Mouse (Mus musculus) erythroblast, adult 5-6 weeks (primary cell): ENCODE data around the gene Mapk3. TPM values are rescaled to one million over a fixed set of nuclear protein-coding genes. Genes with fewer than 3 reads are reported as not detected.

Source experiments
- ATAC-seq: replicated peaks from 2 replicates; pipeline ENCODE4 v1.8.0; 2016; ENCODE audit warnings: moderate number of reproducible peaks, mild to moderate bottlenecking, moderate TSS enrichment, inconsistent platforms; ENCODE audit not compliant: poor library complexity, low FRiP score, severe bottlenecking
- total RNA-seq, 2 experiments: library from RNA; stranded (forward) in 1 of 2; stranded (reverse) in 1 of 2; fragments of 150-400 nt in 1 of 2; fragments of 200-764, 138-1000 nt in 1 of 2; gene quantifications; 2 replicates each; pipeline versions ENCODE4 v1.2.3 to v1.2.4; 2015 to 2017; ENCODE audit warnings: low replicate concordance in 2 of 2

The Mapk3 gene
- total RNA-seq, 2 experiments from 2014 or later = 19.4 to 46.1 TPM

GRCm38 (mm10) chr7:126779983-126780970 is 20.9 kb downstream of the Mapk3 start:
- ATAC-seq = peak; percentile 52

DNA sequence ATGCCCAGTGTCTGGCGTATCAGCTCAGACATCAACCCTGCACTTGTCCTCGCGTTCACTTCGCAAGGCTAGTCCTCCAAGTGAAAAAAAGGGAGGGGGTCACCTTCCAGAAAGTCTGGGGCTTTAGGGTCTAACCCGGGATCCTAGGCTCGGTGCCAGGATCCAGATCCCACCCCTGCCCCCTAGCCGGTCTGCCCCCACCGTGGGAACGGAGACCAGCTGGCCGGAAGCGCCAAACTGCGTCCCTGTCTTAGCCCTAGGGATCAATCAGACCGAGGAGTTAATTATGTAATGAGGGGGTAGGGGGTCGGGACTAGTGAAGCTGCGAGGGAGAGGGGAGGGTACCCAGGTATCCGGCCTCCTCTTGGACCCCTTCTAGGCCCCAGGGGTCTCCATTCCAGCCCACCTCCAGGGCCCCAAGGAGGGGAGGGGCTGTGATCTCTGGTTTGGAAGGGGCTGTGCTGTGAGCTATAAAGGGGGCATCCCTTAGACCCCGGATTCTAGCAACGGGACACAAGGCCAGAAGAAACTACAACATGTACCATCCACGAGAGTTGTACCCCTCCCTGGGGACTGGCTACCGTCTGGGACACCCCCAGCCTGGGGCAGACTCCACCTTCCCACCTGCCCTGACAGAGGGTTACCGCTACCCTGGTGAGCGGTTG is 21.7 kb downstream of the Mapk3 start, which contains the start of gene Tbx6:
Gene Tbx6 (plus strand): TSS at position 513 of the 665 bp plus-strand sequence.
- ATAC-seq = no peak

DNA sequence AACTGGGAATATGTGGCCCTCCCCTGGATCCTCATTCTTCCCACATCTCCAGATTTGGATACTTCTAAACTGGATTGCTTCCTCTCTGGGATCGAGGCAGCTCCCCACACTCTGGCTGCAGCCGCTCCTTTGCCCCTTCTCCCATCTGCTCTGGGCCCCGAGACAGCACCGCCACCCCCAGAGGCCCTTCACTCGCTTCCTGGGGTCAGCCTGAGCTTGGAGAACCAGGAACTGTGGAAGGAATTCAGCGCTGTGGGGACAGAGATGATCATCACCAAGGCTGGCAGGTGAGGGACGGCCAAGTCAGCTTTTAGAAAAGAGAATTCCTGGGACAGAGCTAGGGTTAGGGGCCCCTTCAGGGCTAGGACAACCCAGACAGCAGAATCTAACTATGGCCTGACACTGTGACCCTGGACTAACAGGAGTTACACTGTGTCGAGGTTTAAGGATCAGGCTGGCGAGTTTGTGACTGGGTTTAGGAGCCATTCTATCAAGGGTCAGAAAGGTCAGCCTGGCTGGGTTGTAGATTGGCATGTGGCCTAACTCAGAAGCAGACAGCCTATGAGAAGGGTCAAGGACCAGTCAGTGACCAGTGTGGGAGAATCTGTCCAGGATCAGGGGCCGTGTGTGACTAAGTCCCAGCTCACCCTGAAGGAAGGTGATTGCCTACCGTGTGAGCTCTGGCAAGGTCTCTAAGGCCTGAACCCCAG is 22.4 kb downstream of the Mapk3 start:
- no peak for ATAC-seq

DNA sequence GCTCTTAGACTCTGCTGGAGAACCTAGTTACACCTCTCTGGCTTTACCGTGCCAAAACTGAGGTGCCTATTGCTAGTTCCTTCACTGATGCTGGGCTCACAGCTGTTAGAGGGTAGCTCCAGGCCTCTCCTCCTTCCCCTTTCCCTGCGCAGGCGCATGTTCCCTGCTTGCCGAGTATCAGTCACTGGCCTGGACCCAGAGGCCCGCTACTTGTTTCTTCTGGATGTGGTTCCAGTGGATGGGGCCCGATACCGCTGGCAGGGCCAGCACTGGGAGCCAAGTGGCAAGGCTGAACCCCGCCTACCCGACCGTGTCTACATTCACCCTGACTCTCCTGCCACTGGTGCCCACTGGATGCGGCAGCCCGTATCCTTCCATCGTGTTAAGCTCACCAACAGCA is 23.3 kb downstream of the Mapk3 start:
- ATAC-seq = no peak

DNA sequence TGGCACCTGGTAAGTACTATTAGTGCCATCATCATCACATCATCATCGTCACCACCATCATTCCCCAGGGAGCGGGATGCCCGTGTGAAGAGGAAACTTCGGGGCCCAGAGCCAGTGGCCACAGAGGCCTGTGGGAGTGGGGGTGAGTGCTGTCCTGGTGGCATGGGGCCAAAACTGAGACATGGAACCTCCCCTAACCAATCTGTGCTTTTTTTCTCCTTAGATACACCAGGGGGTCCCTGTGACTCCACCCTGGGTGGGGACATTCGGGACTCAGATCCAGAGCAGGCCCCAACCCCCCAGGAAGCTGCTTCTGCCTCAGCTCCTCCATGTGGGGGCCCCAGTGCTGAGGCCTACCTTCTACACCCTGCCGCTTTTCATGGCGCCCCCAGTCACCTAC is 25.1 kb downstream of the Mapk3 start:
- no peak for ATAC-seq

GRCm38 (mm10) chr7:126785056-126785455 is 25.7 kb downstream of the Mapk3 start:
- no peak for ATAC-seq

GRCm38 (mm10) chr7:126786142-126786541 is 26.7 kb downstream of the Mapk3 start:
- no peak for ATAC-seq

GRCm38 (mm10) chr7:126789141-126789540 is 29.7 kb downstream of the Mapk3 start:
- ATAC-seq = no peak

DNA sequence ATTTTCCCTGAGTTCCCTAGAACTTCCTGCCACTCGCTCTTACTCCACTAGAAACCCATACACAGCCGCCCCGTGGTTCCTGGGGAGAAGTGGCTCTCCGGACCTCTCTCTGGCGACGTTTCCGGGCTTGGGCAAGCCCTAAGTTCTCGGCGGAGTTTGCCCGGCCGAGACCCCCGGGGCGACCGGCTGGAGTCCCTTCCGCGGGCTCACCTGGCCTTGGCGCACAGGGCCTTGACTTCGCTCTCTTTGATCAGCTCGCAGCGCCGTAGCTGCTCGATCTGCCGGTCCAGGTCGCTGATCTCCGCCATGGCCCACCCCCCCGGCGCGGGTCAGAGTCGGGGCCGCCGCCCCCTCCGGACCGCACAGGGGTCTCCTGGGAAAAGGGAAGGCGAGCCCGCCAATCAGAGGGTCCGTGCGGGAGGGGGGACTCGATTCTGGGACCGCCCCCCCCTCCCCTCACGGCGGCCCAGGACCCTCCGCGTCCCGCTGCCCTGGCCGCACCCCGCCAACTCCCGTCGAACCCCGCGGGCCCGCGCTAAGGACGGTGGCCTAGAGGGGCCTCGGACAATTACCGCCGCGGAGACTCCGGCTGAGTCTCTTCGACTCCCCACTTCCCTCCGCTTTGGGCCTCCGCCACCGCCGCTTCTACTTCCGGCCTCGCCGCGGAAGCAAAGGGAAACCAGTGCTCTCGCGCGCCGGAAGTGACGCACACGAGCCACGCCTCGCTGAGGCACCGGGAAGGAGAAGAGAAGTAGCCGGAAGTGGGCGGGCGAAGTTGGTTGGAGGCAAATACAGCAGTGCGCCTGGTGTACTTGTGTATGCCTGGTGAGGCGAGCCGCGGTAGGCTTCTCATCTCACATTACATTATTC is 32.7 kb downstream of the Mapk3 start, which contains the start of gene Ppp4c:
Gene Ppp4c (minus strand): TSS at position 646 of the 870 bp plus-strand sequence.
- ATAC-seq = peak; percentile 95

DNA sequence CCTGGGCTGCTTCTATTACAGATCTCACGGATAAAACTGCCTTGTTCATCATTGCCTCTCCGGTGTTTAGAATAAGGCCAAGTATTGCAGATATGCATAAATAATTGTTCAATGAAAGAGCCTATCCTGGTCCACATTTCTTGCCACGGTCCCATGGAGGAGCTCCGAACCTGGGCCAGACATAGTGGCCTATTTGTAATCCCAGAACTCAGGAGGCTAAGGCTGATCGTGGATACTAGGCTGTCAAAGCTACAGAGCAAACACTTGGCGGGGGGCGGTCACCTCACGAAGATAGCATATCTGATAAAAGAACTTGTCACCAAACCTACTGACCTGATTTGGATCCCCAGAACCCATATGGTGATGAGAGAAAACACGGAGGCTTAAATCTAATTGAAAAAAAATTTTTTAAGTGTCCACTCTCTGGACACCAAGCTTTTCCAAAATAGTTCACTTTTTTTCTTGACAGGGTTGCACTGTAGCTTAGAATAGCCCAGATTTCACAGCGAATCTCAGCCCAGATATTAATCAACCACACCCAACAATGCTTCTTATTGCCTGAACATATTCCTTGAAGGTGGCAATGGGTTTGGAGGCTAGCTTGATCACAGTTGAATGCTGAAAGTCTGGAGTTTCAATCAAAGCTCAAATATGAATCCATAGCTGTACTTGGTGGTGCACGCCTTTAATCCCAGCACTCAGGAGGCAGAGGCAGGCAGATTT is 33.5 kb downstream of the Mapk3 start:
- ATAC-seq = no peak

DNA sequence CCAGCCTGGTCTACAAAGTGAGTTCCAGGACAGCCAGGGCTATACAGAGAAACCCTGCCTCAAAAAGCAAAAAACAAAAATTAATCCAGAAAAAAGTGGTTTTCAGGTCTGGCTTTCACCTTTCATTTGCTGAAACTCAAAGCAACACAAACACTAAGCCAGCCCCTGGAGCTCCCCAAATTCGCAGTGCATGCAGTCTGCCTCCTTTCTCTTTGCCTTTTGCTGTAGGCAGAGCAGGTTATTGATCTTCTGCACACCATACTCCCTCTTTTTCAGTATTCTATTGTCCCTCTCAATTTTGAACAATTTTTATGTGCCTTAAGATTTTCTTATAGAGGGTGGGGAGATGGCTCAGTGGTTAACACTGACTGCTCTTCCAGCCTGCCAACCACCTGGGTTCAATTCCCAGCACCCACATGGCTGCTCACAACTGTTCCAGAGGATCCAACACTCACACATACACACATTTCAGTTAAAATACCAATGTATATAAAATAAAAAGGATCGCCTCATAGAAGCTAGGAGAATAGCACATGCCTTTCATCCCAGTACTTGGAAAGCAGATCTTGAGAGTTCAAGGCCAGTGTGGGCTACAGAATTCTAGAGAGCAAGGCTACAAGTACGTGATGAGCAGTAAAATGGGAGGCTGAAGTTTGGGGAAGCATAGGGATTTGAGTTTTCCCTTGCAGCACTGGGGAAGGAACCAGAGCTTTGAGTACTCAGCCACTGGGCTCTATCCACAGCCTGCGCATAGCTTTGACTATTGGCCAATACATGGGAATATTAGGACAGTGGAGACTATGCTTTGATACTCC is 34.3 kb downstream of the Mapk3 start:
- ATAC-seq = no peak

DNA sequence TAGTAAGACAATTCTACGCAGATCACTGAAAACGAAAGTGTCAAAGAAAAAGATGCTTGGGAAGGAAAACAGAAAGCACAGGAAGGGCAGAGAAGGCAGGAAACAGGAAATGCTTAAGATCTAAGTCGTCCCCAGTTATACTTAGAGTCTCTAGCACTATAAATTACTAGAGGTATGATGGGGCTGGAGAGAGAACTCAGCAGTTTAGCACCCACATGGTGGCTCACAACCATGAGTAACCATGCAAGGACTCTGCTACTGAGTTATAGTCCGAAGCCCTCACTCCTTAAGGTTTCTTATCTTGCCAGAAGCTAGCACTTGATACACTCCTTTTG is 34.8 kb downstream of the Mapk3 start:
- ATAC-seq = no peak

DNA sequence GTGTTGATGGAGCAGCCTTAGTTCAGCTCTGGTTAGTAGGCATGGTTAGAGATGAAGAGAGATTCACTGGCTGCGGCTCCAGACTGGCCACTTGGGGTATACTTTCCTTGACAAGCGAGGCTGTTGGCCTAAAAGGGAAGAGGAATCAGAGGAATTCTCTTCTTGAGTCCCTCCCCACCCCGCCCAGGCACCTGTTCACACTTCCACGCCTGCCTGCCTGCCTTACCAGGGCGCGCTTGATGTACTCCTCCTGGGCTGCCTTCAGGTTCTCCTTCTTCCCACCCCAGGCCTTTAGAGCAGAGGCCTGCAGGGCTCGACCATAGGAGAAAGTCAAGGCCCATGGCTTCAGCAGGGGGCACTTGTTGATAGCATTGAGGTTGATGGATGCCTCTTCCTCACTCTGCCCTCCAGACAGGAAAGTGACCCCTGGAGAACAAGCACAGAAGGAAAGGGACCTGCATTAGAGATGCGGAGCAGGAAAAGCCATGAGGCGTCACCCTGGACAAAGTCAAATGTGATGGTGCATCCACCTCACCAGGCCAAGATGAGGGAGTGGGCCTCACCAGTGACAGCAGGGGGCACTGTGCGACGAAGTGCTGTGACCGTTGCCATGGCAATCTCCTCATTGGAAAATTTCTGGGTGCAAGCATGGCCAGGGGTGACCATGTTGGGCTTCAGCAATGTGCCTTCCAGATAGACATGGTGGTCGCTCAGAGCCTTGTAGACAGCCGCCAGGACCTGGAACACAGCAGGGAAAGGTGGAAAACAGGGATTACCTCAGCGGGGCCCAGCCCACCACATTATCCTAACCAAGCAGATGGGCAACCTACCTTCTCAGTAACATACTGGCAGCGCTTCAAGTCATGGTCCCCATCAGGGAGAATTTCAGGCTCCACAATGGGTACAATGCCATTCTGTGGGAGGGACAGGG is 36.3 kb downstream of the Mapk3 start:
- ATAC-seq = no peak

DNA sequence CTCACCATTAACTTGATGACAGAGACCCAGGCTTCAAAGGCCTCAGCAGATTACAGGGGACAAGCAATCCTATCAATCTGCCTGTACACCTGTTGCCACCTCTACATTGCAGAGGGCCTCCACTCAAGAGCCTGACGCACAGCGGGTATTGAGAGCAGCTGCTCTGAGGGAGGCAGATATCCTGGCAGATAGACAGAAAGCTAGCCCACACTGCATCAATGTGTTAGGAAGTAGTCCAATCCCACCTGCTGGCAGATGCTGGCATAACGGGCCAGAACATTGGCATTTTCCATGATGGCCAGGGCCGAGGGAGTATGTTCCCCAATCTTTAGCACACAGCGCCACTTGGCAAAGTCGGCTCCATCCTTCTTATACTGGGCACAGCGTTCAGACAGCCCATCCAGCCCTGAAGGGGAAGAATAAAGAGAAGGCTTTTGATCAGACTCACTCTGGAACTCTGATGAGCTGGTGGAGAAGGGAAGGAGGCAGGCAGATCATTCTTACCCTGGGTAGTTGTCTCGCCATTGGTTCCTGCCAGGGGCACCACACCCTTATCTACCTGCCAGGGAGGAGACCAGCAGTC is 37.0 kb downstream of the Mapk3 start:
- ATAC-seq = no peak

- ATAC-seq = no peak
These were observed 38.2 kb downstream of the Mapk3 start, which contains the start of gene Fam57b for GRCm38 (mm10) chr7:126797411-126798126. TSS of gene Fam57b (plus strand) at chr7:126797668.
